Mouse (Mus musculus) forebrain, embryonic 11.5 days (tissue): ENCODE results near the gene Sectm1a. TPM values are rescaled to one million over a fixed set of nuclear protein-coding genes. Genes with fewer than 3 reads are reported as not detected.
"Not testable (repeated sequence)": the region's sequence is repeated elsewhere in the genome, so short reads cannot be mapped to it uniquely, and the experiment has no call there.

ENCODE experiments used
- ATAC-seq: fragments of 200-750 bp; cut with Nextera tagmentation; replicated peaks from 2 replicates; pipeline ENCODE4 v1.8.0; 2017; ENCODE audit warnings: moderate TSS enrichment; ENCODE audit not compliant: low FRiP score
- DNase-seq: peaks from one replicate; pipeline ENCODE4 v3.0.0-alpha.2; 2017; ENCODE audit warnings: low spot score
- H3K27ac ChIP-seq: fragments of 300-500 bp; sonication (generic); 2 replicates; pipeline ENCODE4 v1.5.1; 2014; ENCODE audit warnings: low read depth, low read length
- H3K27me3 ChIP-seq: fragments of 300-500 bp; sonication (generic); 2 replicates; pipeline ENCODE4 v1.6.1; 2014; ENCODE audit warnings: mild to moderate bottlenecking, low read length, mixed read lengths; ENCODE audit not compliant: control insufficient read depth, insufficient read depth
- H3K36me3 ChIP-seq: fragments of 300-500 bp; sonication (generic); 2 replicates; pipeline ENCODE4 v1.6.1; 2014; ENCODE audit warnings: mild to moderate bottlenecking, low read length, moderate library complexity, mixed read lengths; ENCODE audit not compliant: control insufficient read depth, insufficient read depth
- H3K4me1 ChIP-seq: fragments of 300-500 bp; sonication (generic); replicated peaks from 2 replicates; pipeline ENCODE4 v1.6.1; 2014; ENCODE audit warnings: low read length, mixed read lengths; ENCODE audit not compliant: control insufficient read depth, insufficient read depth
- H3K4me2 ChIP-seq: fragments of 300-500 bp; sonication (generic); 2 replicates; pipeline ENCODE4 v1.6.1; 2014; ENCODE audit warnings: low read depth, mild to moderate bottlenecking, low read length, moderate library complexity, mixed read lengths; ENCODE audit not compliant: severe bottlenecking
- H3K4me3 ChIP-seq: fragments of 300-500 bp; sonication (generic); 2 replicates; pipeline ENCODE4 v1.5.1; 2014; ENCODE audit warnings: low read depth, low read length
- H3K9ac ChIP-seq: fragments of 300-500 bp; sonication (generic); 2 replicates; pipeline ENCODE4 v1.6.1; 2014; ENCODE audit warnings: low read length
- H3K9me3 ChIP-seq: fragments of 300-500 bp; sonication (generic); 2 replicates; pipeline ENCODE4 v1.6.1; 2016; ENCODE audit warnings: low read length, mixed read lengths; ENCODE audit not compliant: control insufficient read depth
- WGBS: fragments of 180-500 bp; shearing (Covaris S2); extraction: QIAGEN DNeasy Blood & Tissue Kit; methylation state at CpG from one replicate; pipeline ENCODE4 v1.1.7; 2014; 5-methylcytosine and 5-hydroxymethylcytosine counted together
- polyA plus RNA-seq: library from polyadenylated mRNA; unstranded; fragments of >200 nt; fragmentation: Nextera tagmentation; extraction: Ambion mirVana; gene quantifications from 2 replicates; pipeline ENCODE4 v1.2.1, GENCODE M21; 2014

Sectm1a gene
- polyA plus RNA-seq, 1 experiment from 2014 or later = not detected

DNA sequence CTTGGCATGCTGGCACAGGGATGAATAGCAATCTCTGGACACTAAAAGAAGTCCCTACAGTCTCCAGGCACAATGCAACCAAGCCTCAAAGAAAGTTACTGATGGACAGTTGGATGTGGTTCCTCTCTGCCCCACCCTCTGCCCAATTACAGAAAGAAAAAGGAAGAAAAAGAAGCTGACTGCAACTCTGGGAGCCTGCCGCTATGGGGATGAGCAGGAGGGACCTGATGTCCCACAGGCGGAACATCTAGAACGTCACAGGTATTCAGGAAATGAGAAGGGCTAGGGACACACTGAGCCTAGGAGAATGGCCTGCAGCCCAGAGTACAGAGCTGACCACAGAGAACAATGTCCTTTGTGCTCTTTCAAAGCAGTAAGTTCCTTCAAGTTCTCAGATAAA is 1.2 kb upstream of the Sectm1a start:
- DNase-seq (no peak), ATAC-seq (no peak)
- Histone ChIP-seq H3K4me1 (no peaks in the 10 kb centered on the region), H3K36me3 (no peaks in the 10 kb centered on the region), H3K9me3 (no peaks in the 10 kb centered on the region), H3K4me3 (no peak overlapping the region), H3K27me3 (no peaks in the 10 kb centered on the region), H3K27ac (no peak overlapping the region), H3K4me2 (no peak overlapping the region), H3K9ac (no peak overlapping the region)
- 87% methylated on average over 3 of the region's 3 CpGs for WGBS

DNA sequence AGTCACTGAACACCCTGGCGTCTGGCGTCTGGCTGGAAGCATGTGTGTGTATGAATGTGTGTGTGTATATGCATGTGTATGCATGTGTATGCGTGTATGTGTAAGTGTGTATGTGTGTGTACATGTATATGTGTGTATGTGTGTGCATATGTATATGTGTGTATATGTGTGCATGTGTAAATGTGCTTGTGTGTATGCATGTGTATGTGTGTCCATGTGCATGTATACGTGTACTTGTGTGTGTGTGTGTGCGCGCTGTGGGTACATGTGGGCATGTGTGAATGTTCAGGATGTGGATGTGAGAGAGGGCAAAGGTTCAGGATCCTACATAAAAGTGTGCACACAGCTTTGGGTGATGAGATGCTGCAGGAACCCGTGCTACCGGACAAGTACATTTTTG is 690 bp downstream of the Sectm1a start:
- H3K4me2 ChIP-seq = no peak overlapping the region
- ATAC-seq = no peak
- no peaks in the 10 kb centered on the region for H3K27me3 ChIP-seq
- no peaks in the 10 kb centered on the region for H3K36me3 ChIP-seq
- 93% methylated on average over 8 of the region's 8 CpGs for WGBS
- H3K4me1 ChIP-seq = no peaks in the 10 kb centered on the region
- DNase-seq = no peak
- no peak overlapping the region for H3K9ac ChIP-seq
- no peak overlapping the region for H3K4me3 ChIP-seq
- no peaks in the 10 kb centered on the region for H3K9me3 ChIP-seq
- no peak overlapping the region for H3K27ac ChIP-seq

DNA sequence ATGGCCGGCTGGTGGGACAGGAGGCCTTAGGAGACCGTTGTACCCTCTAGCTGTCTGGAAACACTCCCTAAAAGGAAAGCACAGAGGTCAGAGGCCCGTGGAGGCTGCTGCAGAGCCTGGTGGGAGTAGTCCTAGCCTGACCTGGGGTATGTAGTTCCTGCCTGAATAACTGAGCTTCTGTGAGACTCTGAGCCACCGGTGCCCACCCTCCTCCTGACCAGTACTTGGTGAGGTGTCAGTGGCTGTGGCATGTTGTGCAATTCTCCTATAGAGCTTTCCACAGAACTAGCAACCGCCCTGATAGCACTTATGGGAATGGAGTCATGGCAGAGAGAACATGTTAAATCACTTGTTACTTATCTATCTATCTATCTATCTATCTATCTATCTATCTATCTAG is 5.4 kb downstream of the Sectm1a start:
- ATAC-seq = no peak
- no peaks in the 10 kb centered on the region for H3K9me3 ChIP-seq
- H3K27ac ChIP-seq = no peak overlapping the region
- H3K4me2 ChIP-seq = no peak overlapping the region
- H3K9ac ChIP-seq = no peak overlapping the region
- H3K36me3 ChIP-seq = no peaks in the 10 kb centered on the region
- H3K4me1 ChIP-seq = no peaks in the 10 kb centered on the region
- 84% methylated on average over 5 of the region's 5 CpGs for WGBS
- H3K27me3 ChIP-seq = no peaks in the 10 kb centered on the region
- no peak for DNase-seq
- no peak overlapping the region for H3K4me3 ChIP-seq

DNA sequence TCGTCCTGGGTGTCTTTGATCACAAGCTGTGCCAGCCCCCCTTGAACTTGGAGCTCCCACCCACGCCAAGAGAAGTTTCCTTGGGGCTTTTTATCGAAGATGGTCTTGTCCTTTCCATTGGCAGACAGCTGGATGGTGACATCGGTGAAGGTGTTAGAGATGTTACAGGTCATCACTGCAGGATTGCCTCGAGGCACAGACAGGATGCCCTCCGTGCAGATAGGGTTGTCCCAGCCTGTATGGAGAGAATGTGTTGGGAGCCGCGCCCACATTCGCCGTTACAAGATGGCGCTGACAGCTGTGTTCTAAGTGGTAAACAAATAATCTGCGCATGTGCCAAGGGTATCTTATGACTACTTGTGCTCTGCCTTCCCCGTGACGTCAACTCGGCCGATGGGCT is 11.4 kb downstream of the Sectm1a start:
- not testable (repeated sequence) for H3K4me2 ChIP-seq, H3K27me3 ChIP-seq, H3K9ac ChIP-seq, H3K27ac ChIP-seq, H3K4me1 ChIP-seq, H3K4me3 ChIP-seq, H3K9me3 ChIP-seq, H3K36me3 ChIP-seq, ATAC-seq
- 93% methylated on average over 11 of the region's 16 CpGs for WGBS
- DNase-seq = peak; percentile 18

DNA sequence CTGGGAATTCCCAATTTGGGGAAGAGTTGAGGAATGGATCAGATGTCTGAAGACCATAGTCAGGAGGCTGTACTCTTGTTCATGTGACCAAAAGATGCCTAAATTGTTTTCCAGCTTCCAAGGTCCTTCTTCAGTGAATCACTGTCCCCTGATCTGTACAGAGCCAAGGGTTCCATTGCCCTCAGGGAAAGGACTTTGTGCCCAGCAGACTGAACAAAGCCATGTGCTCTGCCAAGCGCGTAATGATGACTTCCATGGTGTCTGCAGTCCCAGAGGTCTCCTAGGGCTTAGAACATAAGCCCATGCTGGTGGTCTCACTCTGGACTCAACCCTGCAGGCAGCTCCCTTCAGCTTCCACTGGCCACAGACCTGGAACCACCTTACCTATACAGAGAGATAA is 13.1 kb downstream of the Sectm1a start:
- Histone ChIP-seq H3K4me1 (no peaks in the 10 kb centered on the region), H3K27me3 (no peaks in the 10 kb centered on the region), H3K4me2 (no peak overlapping the region), H3K27ac (no peak overlapping the region), H3K4me3 (no peak overlapping the region), H3K9me3 (no peaks in the 10 kb centered on the region), H3K36me3 (no peaks in the 10 kb centered on the region), H3K9ac (no peak overlapping the region)
- DNase-seq (no peak), ATAC-seq (no peak)
- WGBS = 82% methylated on average over 2 of the region's 2 CpGs

DNA sequence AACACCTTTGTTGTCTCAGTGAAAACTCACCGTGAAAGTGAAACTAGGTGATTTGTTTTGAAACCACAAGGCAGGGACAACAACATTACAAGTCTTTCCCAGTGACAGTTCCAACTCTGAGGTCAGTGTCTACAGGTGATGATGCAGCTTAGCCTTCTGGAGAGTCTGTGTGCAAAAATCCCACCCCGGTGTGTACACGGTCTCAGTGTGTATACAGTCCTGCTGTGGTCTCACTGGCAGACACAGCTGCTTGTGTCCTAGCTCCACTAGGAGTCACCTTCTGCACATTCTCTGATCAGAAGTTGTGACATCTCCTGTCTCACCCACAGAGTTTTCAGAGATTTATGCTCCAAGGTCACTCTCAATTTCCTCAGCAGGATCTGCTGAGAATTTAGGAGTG is 16.8 kb downstream of the Sectm1a start:
- Histone ChIP-seq H3K36me3 (no peaks in the 10 kb centered on the region), H3K27ac (no peak overlapping the region), H3K4me3 (no peak overlapping the region), H3K4me2 (no peak overlapping the region), H3K4me1 (no peaks in the 10 kb centered on the region), H3K27me3 (no peaks in the 10 kb centered on the region), H3K9me3 (no peaks in the 10 kb centered on the region), H3K9ac (no peak overlapping the region)
- WGBS = 92% methylated on average over 3 of the region's 3 CpGs
- ATAC-seq (no peak), DNase-seq (no peak)

DNA sequence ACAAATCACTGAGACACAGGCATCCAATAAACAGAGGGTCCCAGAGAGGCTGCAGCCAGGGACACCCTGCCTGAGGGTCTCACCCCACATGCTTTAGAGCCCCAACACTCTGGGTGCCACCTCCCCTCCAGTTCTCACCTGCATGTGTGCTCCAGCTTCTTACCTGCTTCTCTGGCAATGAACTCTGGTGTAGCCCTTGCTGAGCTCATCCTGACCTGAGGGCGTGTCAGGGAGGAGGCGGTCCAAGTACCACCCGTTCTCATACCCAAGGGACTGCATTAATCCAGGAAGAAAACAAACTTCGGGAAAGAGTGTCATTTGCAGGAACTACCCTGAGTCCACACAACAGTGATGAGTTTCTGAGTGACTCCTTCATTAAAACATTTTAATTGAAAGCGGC is 17.6 kb downstream of the Sectm1a start, which contains the start of gene Sectm1b:
Gene Sectm1b, minus strand, starts transcription at position 191 of the 400 bp plus-strand sequence.
- 77% methylated on average over 5 of the region's 5 CpGs for WGBS
- H3K27ac ChIP-seq = no peak within 1 kb of the TSS

DNA sequence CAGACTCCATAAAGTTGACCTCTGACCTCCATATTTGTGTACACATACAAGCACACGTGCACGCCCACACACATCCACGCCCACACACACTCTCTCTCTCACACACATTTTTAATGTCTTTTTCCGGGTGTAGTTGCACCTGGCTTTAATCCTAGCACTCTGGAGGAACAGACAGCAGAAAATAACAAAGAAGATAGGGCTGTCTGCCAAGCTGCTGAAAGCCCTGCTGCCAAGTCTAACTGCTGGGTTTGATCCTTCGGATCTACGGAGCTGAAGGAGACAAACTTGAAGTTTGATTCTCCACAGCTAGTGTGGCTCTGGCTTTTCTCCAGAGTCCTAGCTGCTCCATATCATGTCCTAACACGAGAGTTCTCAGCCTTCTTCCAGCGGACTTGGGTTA is 19.4 kb downstream of the Sectm1a start:
- Histone ChIP-seq H3K9ac (no peak overlapping the region), H3K4me3 (no peak overlapping the region), H3K36me3 (no peaks in the 10 kb centered on the region), H3K27me3 (no peaks in the 10 kb centered on the region), H3K4me2 (no peak overlapping the region), H3K4me1 (no peaks in the 10 kb centered on the region), H3K9me3 (no peaks in the 10 kb centered on the region), H3K27ac (no peak overlapping the region)
- ATAC-seq = no peak
- no peak for DNase-seq
- WGBS = 91% methylated on average over 8 of the region's 8 CpGs

More for the DNA sequence above, 17.6 kb downstream of the Sectm1a start, which contains the start of gene Sectm1b:
- no peak within 1 kb of the TSS for H3K4me3 ChIP-seq
- no peak within 1 kb of the TSS for H3K4me2 ChIP-seq
- no peaks in the 10 kb centered on the region for H3K9me3 ChIP-seq
- DNase-seq = no peak
- no peaks in the 10 kb centered on the region for H3K36me3 ChIP-seq
- no peaks in the 10 kb centered on the region for H3K4me1 ChIP-seq
- no peak within 1 kb of the TSS for H3K9ac ChIP-seq
- H3K27me3 ChIP-seq = no peaks in the 10 kb centered on the region
- ATAC-seq = no peak

DNA sequence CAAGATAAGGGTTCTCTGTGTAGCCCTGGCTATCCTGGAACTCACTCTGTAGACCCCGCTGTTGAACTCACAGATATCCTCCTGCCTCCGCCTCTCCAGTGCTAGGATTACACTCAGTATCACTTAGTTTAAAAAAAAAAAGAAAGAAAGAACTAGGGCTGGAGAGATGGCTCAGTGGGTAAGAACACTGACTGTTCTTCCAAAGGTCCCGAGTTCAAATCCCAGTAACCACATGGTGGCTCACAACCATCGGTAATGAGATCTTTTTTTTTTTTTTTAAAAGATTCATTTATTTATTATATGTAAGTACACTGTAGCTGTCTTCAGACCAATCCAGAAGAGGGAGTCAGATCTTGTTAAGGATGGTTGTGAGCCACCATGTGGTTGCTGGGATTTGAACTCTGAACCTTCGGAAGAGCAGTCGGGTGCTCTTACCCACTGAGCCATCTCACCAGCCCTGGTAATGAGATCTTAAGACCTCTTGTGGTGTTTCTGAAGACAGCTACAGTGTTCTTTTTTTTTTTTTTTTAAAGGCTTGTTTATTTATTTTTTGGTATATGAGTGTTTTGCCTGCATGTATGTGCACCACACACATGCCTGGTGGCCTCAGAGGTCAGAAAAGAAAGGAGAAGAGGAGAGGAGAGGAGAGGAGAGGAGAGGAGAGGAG is 20.5 kb downstream of the Sectm1a start:
- WGBS = 94% methylated on average over 6 of the region's 6 CpGs
- not testable (repeated sequence) for H3K27ac ChIP-seq, H3K4me1 ChIP-seq, H3K27me3 ChIP-seq, H3K9ac ChIP-seq, DNase-seq, H3K4me3 ChIP-seq, ATAC-seq, H3K36me3 ChIP-seq, H3K9me3 ChIP-seq, H3K4me2 ChIP-seq
